Comparison of ENCODE assay signal across 15 mouse cellular contexts in genomic region chr17:61273631-61274030, GRCm38 (mm10).
"Had no signal": no experiment of that assay in that cellular context is flagged by ENCODE, and none has a peak within 500 bp of the region (broad histone marks: within the 10 kb centered on the region; RNA-seq: fewer than 3 reads in every experiment).

No protein-coding gene starts in this region.

- H3K9me3 ChIP-seq: midbrain, embryonic 12.5 days; neural tube, embryonic 13.5 days; neural tube, embryonic 15.5 days; stomach, embryonic 15.5 days had no signal

- H3K4me3 ChIP-seq: midbrain, embryonic 10.5 days; midbrain, embryonic 12.5 days; myocyte; neural tube, embryonic 13.5 days; neural tube, embryonic 15.5 days; stomach, embryonic 15.5 days had no signal

- H3K27ac ChIP-seq: midbrain, embryonic 10.5 days; midbrain, embryonic 12.5 days; neural tube, embryonic 13.5 days; neural tube, embryonic 15.5 days; stomach, embryonic 15.5 days; stomach, postnatal 0 days had no signal

- H3K36me3 ChIP-seq: midbrain, embryonic 10.5 days; midbrain, embryonic 12.5 days; neural tube, embryonic 13.5 days; neural tube, embryonic 15.5 days; stomach, embryonic 15.5 days had no signal

- H3K4me1 ChIP-seq: midbrain, embryonic 10.5 days; midbrain, embryonic 12.5 days; neural tube, embryonic 13.5 days; neural tube, embryonic 15.5 days; stomach, embryonic 15.5 days had no signal

- H3K27me3 ChIP-seq: midbrain, embryonic 12.5 days; neural tube, embryonic 13.5 days; neural tube, embryonic 15.5 days; stomach, embryonic 15.5 days had no signal

- DNase-seq: lung, adult 18-20 months; lung, embryonic 14.5 days; lung, postnatal 10 days; lung, postnatal 4 days; midbrain, embryonic 14.5 days; right cerebral cortex, postnatal 14 days; thymus, postnatal 14 days; thymus, postnatal 36 days had no signal

- H3K9ac ChIP-seq: lung, embryonic 14.5 days; midbrain, embryonic 12.5 days; neural tube, embryonic 13.5 days; neural tube, embryonic 15.5 days; stomach, embryonic 15.5 days had no signal
